Mouse (Mus musculus): ENCODE results near the gene 1700015G11Rik. TPM values are rescaled to one million over a fixed set of nuclear protein-coding genes. Genes with fewer than 3 reads are reported as not detected.

The 1700015G11Rik gene
- total RNA-seq, 2 experiments from 2014 or later = not detected

- H3K27ac ChIP-seq = no peak overlapping the region
- intact Hi-C loops (cut with DNase I) = no loop called here
- no peak for DNase-seq (ENCODE audit: extremely low spot score in 1 of 2, low spot score in 2 of 2)
- H3K4me3 ChIP-seq = no peak overlapping the region
- no peak for TF ChIP-seq CTCF (IDR thresholded peaks at IDR 0.05)
These were observed 53.1 kb downstream of the 1700015G11Rik start for GRCm38 (mm10) chr7:51962219-51962952.

Other genes starting within 250 kb of the 1700015G11Rik start
- gene Gas2, start 153.7 kb downstream of the 1700015G11Rik start, total RNA-seq (2021) = 10 to 100 TPM; 47.8 to 49.9 TPM
- 1 to 10 TPM; 3.8 to 5.7 TPM for gene Fancf, start 153.5 kb downstream of the 1700015G11Rik start, total RNA-seq (2021)
- 10 to 100 TPM; 32.0 to 35.1 TPM for gene Svip, start 9.7 kb downstream of the 1700015G11Rik start, total RNA-seq (2021)